ENCODE assay signal across 12 mouse cellular contexts in the genomic region with DNA sequence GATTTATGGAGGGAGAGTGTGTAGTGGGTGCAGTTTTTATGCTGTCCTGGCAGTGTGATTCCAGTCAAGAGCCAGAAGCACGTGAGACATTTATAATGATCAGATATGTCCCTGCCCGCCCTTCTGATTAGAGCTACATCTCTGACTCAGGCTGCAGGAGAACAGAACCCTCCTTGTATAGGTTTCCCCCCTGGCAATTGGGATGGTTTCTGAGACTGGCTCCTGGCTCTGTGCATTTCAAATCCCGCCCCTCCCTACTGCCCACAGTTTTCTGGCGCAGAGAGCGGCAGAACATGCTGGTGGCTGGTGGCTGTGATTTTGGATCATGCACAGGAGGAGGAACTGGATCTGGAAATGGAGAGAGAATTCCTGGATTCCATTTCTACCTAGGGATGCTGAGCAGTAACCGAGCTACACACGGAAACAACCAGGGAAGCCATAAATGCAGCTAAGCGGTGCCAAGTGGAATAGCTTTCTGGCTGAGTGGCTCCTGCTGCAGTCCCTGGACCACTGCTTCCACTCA. TPM values are rescaled to one million over a fixed set of nuclear protein-coding genes. Genes with fewer than 3 reads are reported as not detected.
DNase-seq lines count a peak whose midpoint lies in the region; ATAC-seq and TF ChIP-seq lines count a peak whose summit lies in the region.
"Had no signal": no experiment of that assay in that cellular context is flagged by ENCODE, and none has a peak within 500 bp of the region (broad histone marks: within the 10 kb centered on the region; RNA-seq: fewer than 3 reads in every experiment).

No protein-coding gene starts in this region.

- no peaks in the 10 kb centered on the region for H3K36me3 ChIP-seq in hindbrain, postnatal 0 days (ENCODE audit: insufficient read depth, low read length)
- no peaks in the 10 kb centered on the region for H3K36me3 ChIP-seq in hindbrain, embryonic 13.5 days
- no peaks in the 10 kb centered on the region for H3K36me3 ChIP-seq in midbrain, postnatal 0 days (ENCODE audit: insufficient read depth, low read length)
- no peaks in the 10 kb centered on the region for H3K36me3 ChIP-seq in midbrain, embryonic 14.5 days (ENCODE audit: control insufficient read depth, insufficient read depth, low read length)
- H3K36me3 ChIP-seq in embryonic facial prominence, embryonic 14.5 days (ENCODE audit: control insufficient read depth, insufficient read depth, low read length): no peaks in the 10 kb centered on the region
- H3K36me3 ChIP-seq: heart, embryonic 15.5 days had no signal

- DNase-seq in hindbrain, postnatal 0 days (ENCODE audit: low spot score): peak; percentile 41
- DNase-seq in midbrain, postnatal 0 days (ENCODE audit: low spot score): peak; percentile 21
- no peak for DNase-seq in midbrain, embryonic 14.5 days
- DNase-seq in embryonic facial prominence, embryonic 14.5 days (ENCODE audit: low spot score): peak; percentile 41
- peak; percentile 52 for DNase-seq in right cerebral cortex, postnatal 25 days
- no peak for DNase-seq in embryo, embryonic 10.5 days (ENCODE audit: low spot score)
- DNase-seq: adrenal gland, postnatal 25 days; thymus, postnatal 25 days had no signal

- no peak overlapping the region for H3K27ac ChIP-seq in hindbrain, postnatal 0 days
- H3K27ac ChIP-seq in hindbrain, embryonic 13.5 days: no peak overlapping the region
- no peak overlapping the region for H3K27ac ChIP-seq in midbrain, postnatal 0 days (ENCODE audit: low read depth, low read length)
- H3K27ac ChIP-seq in midbrain, embryonic 14.5 days (replicated peaks; ENCODE audit: low read depth, low read length): no peak overlapping the region
- peak overlapping the region; percentile 64 for H3K27ac ChIP-seq in embryonic facial prominence, embryonic 14.5 days (replicated peaks; ENCODE audit: low read depth, low read length)
- H3K27ac ChIP-seq: heart, embryonic 15.5 days; liver, embryonic 14.5 days had no signal

- no peaks in the 10 kb centered on the region for H3K9me3 ChIP-seq in hindbrain, postnatal 0 days (ENCODE audit: low read length)
- H3K9me3 ChIP-seq in hindbrain, embryonic 13.5 days: no peaks in the 10 kb centered on the region
- no peaks in the 10 kb centered on the region for H3K9me3 ChIP-seq in midbrain, postnatal 0 days (ENCODE audit: low read length)
- H3K9me3 ChIP-seq in midbrain, embryonic 14.5 days (ENCODE audit: control insufficient read depth, low read length): no peaks in the 10 kb centered on the region
- H3K9me3 ChIP-seq in embryonic facial prominence, embryonic 14.5 days (ENCODE audit: control insufficient read depth, low read length): no peaks in the 10 kb centered on the region
- H3K9me3 ChIP-seq: heart, embryonic 15.5 days had no signal

- H3K4me1 ChIP-seq in hindbrain, postnatal 0 days (ENCODE audit: insufficient read depth, low read length): no peaks in the 10 kb centered on the region
- H3K4me1 ChIP-seq in hindbrain, embryonic 13.5 days (replicated peaks): peaks cover 8% of the 10 kb centered on the region; the same call in 1 of the 2 replicates
- H3K4me1 ChIP-seq in midbrain, postnatal 0 days (ENCODE audit: insufficient read depth, low read length): no peaks in the 10 kb centered on the region
- no peaks in the 10 kb centered on the region for H3K4me1 ChIP-seq in midbrain, embryonic 14.5 days (ENCODE audit: control insufficient read depth, insufficient read depth, low read length)
- H3K4me1 ChIP-seq in embryonic facial prominence, embryonic 14.5 days (ENCODE audit: control insufficient read depth, insufficient read depth, low read length): peaks cover 22% of the 10 kb centered on the region; the same call in 1 of the 2 replicates

- no peak for TF ChIP-seq CTCF in hindbrain, postnatal 0 days (IDR thresholded peaks at IDR 0.05; ENCODE audit: low read depth)
- no peak for TF ChIP-seq CTCF in midbrain, postnatal 0 days (IDR thresholded peaks at IDR 0.05)

- no peak overlapping the region for H3K4me3 ChIP-seq in hindbrain, postnatal 0 days (ENCODE audit: low read length)
- no peak overlapping the region for H3K4me3 ChIP-seq in hindbrain, embryonic 13.5 days
- no peak overlapping the region for H3K4me3 ChIP-seq in midbrain, postnatal 0 days (ENCODE audit: low read depth, low read length)
- H3K4me3 ChIP-seq in midbrain, embryonic 14.5 days (replicated peaks; ENCODE audit: low read depth, low read length): no peak overlapping the region
- no peak overlapping the region for H3K4me3 ChIP-seq in embryonic facial prominence, embryonic 14.5 days (ENCODE audit: low read depth, low read length)
- H3K4me3 ChIP-seq: heart, embryonic 15.5 days had no signal

- 52% methylated on average over 8 of the region's 8 CpGs for WGBS in hindbrain, postnatal 0 days
- WGBS in hindbrain, embryonic 13.5 days: 75% methylated on average over 8 of the region's 8 CpGs
- 76% methylated on average over 8 of the region's 8 CpGs for WGBS in midbrain, postnatal 0 days
- WGBS in midbrain, embryonic 14.5 days: 81% methylated on average over 8 of the region's 8 CpGs
- whole genome bisulfite sequencing in embryonic facial prominence, embryonic 14.5 days: 49% methylated on average over 8 of the region's 8 CpGs

- ATAC-seq in hindbrain, postnatal 0 days: no peak
- no peak for ATAC-seq in hindbrain, embryonic 13.5 days (ENCODE audit: low FRiP score)
- ATAC-seq in midbrain, postnatal 0 days (ENCODE audit: low FRiP score): no peak
- ATAC-seq in midbrain, embryonic 14.5 days (ENCODE audit: low FRiP score, low TSS enrichment): no peak
- no peak for ATAC-seq in embryonic facial prominence, embryonic 14.5 days (ENCODE audit: low read depth)
- ATAC-seq: intestine, postnatal 0 days had no signal

- no peak overlapping the region for H3K4me2 ChIP-seq in hindbrain, postnatal 0 days (ENCODE audit: low read depth, low read length)
- H3K4me2 ChIP-seq in hindbrain, embryonic 13.5 days: no peak overlapping the region
- H3K4me2 ChIP-seq in midbrain, postnatal 0 days (ENCODE audit: low read depth, low read length, poor library complexity, severe bottlenecking): no peak overlapping the region
- no peak overlapping the region for H3K4me2 ChIP-seq in midbrain, embryonic 14.5 days (ENCODE audit: low read length)
- no peak overlapping the region for H3K4me2 ChIP-seq in embryonic facial prominence, embryonic 14.5 days (ENCODE audit: low read depth, low read length)
- H3K4me2 ChIP-seq: heart, embryonic 15.5 days had no signal

- no peaks in the 10 kb centered on the region; the same call in 1 of the 2 replicates for H3K27me3 ChIP-seq in hindbrain, postnatal 0 days (ENCODE audit: insufficient read depth, low read length)
- H3K27me3 ChIP-seq in hindbrain, embryonic 13.5 days: peaks cover 4% of the 10 kb centered on the region
- H3K27me3 ChIP-seq in midbrain, postnatal 0 days (ENCODE audit: insufficient read depth, low read length): no peaks in the 10 kb centered on the region; the same call in 1 of the 2 replicates
- H3K27me3 ChIP-seq in midbrain, embryonic 14.5 days (ENCODE audit: control insufficient read depth, insufficient read depth, low read length): no peaks in the 10 kb centered on the region
- no peaks in the 10 kb centered on the region for H3K27me3 ChIP-seq in embryonic facial prominence, embryonic 14.5 days (replicated peaks; ENCODE audit: control insufficient read depth, insufficient read depth, low read length)

- H3K9ac ChIP-seq in hindbrain, postnatal 0 days (replicated peaks; ENCODE audit: low read length): no peak overlapping the region
- H3K9ac ChIP-seq in hindbrain, embryonic 13.5 days: no peak overlapping the region
- H3K9ac ChIP-seq in midbrain, postnatal 0 days (replicated peaks; ENCODE audit: low read length, poor library complexity, severe bottlenecking): no peak overlapping the region
- H3K9ac ChIP-seq in midbrain, embryonic 14.5 days (replicated peaks; ENCODE audit: low read length): no peak overlapping the region
- no peak overlapping the region; the same call in 1 of the 2 replicates for H3K9ac ChIP-seq in embryonic facial prominence, embryonic 14.5 days (ENCODE audit: low read depth, low read length)
- H3K9ac ChIP-seq: heart, embryonic 15.5 days; liver, embryonic 14.5 days had no signal

RNA-seq across cellular contexts. Expression of gene Sept9, which starts 8.8 kb away (rescaled TPM):
- total RNA-seq in hindbrain, postnatal 0 days (2014; rRNA removed): 111 and 112 TPM in 2 replicates
- polyA plus RNA-seq in hindbrain, postnatal 0 days (2015; fragmentation: Nextera tagmentation; extraction: Ambion mirVana): 88.8 and 89.8 TPM in 2 replicates
- 117 and 118 TPM in 2 replicates for polyA plus RNA-seq in hindbrain, embryonic 13.5 days (2015; fragmentation: Nextera tagmentation; extraction: Ambion mirVana)
- total RNA-seq in midbrain, postnatal 0 days (2014; rRNA removed): 105 and 108 TPM in 2 replicates
- polyA plus RNA-seq in midbrain, postnatal 0 days (2015; fragmentation: Nextera tagmentation; extraction: Ambion mirVana): 95.3 and 100 TPM in 2 replicates
- polyA plus RNA-seq in midbrain, embryonic 14.5 days (2014; fragmentation: Nextera tagmentation; extraction: Ambion mirVana): 91.8 and 97.4 TPM in 2 replicates
- polyA plus RNA-seq in embryonic facial prominence, embryonic 14.5 days (2014; fragmentation: Nextera tagmentation; extraction: Ambion mirVana): 115 and 138 TPM in 2 replicates

Comparison
In these comparisons a context has a peak if more than half of its experiments do, and no peak if none do; other contexts are left out.
1. DNase-seq: peak in hindbrain, postnatal 0 days (single experiment), midbrain, postnatal 0 days (single experiment), embryonic facial prominence, embryonic 14.5 days (single experiment) and right cerebral cortex, postnatal 25 days (single experiment); none in midbrain, embryonic 14.5 days (single experiment) and embryo, embryonic 10.5 days (single experiment).